Mouse (Mus musculus) gastrocnemius, postnatal 14 days (tissue): ENCODE results near the gene Mapk8. TPM values are rescaled to one million over a fixed set of nuclear protein-coding genes. Genes with fewer than 3 reads are reported as not detected.
A peak's percentile ranks its signal among the peaks of the same experiment; 100 is the strongest.
"Not testable (repeated sequence)": the region's sequence is repeated elsewhere in the genome, so short reads cannot be mapped to it uniquely, and the experiment has no call there.

Experiments
- DNase-seq: peaks from one replicate; pipeline ENCODE4 v3.0.0; 2021; ENCODE audit warnings: mixed read lengths
- intact Hi-C: fragments of 180-260 bp; cut with DNase I; formaldehyde crosslinking; loops from one replicate; pipeline ENCODE4 v1.15.1; 2025; ENCODE audit warnings: low total_unique reads
- long read RNA-seq, 2 experiments: library from polyadenylated mRNA; stranded (forward); transcript quantifications; one replicate each; pipeline ENCODE4 v2.0.0; 2021
- total RNA-seq, 2 experiments: library from RNA; stranded (reverse); gene quantifications; 2 replicates each; pipeline ENCODE4 v1.2.3; 2021

Gene Mapk8
- 10 to 100 TPM; 22.9 to 25.4 TPM for total RNA-seq
- long read RNA-seq, experiment 1, partial matches to known transcripts: 0 of 1 reads
- long read RNA-seq, experiment 1, other reads (novel, unspliced or antisense): 1 of 1 reads
- long read RNA-seq, experiment 2, partial matches to known transcripts: 0 of 1 reads
- long read RNA-seq, experiment 2, other reads (novel, unspliced or antisense): 1 of 1 reads

GRCm38 (mm10) chr14:33447027-33447569, at the start of gene Mapk8:
Mapk8 (minus strand) TSS chr14:33447158.
- DNase-seq: peak; percentile 98
- intact Hi-C loops: no loop called here

- intact Hi-C loops: no loop called here
- no peak for DNase-seq
These were observed 48.3 kb upstream of the Mapk8 start for GRCm38 (mm10) chr14:33495226-33495625.

- no peak for DNase-seq
- intact Hi-C loops: no loop called here
These were observed 41.0 kb upstream of the Mapk8 start for GRCm38 (mm10) chr14:33487805-33488550.

- DNase-seq: no peak
- intact Hi-C loops: no loop called here
These were observed 35.0 kb upstream of the Mapk8 start for GRCm38 (mm10) chr14:33481991-33482390.

- DNase-seq: no peak
- intact Hi-C loops: no loop called here
These were observed 29.3 kb upstream of the Mapk8 start for GRCm38 (mm10) chr14:33476094-33476760.

GRCm38 (mm10) chr14:33474461-33474860, 27.5 kb upstream of the Mapk8 start:
- DNase-seq: no peak
- intact Hi-C loops: no loop called here

GRCm38 (mm10) chr14:33471331-33471730, 24.4 kb upstream of the Mapk8 start, which contains the start of gene Frmpd2:
Frmpd2 (plus strand) TSS chr14:33471696.
- no peak for DNase-seq
- intact Hi-C loops: no loop called here

- DNase-seq: no peak
- intact Hi-C loops: no loop called here
These were observed 20.8 kb upstream of the Mapk8 start for GRCm38 (mm10) chr14:33467766-33468165.

- no peak for DNase-seq
- intact Hi-C loops: no loop called here
These were observed 16.7 kb upstream of the Mapk8 start for GRCm38 (mm10) chr14:33463658-33464057.

- no peak for DNase-seq
These were observed 3.4 kb upstream of the Mapk8 start for GRCm38 (mm10) chr14:33450331-33450730.

GRCm38 (mm10) chr14:33449296-33449840, 2.4 kb upstream of the Mapk8 start:
- no peak for DNase-seq
- intact Hi-C loops: no loop called here

More at GRCm38 (mm10) chr14:33450331-33450730, 3.4 kb upstream of the Mapk8 start:
- intact Hi-C loops: no loop called here

- intact Hi-C loops: no loop called here
- no peak for DNase-seq
These were observed 1.3 kb upstream of the Mapk8 start for GRCm38 (mm10) chr14:33448276-33448675.

GRCm38 (mm10) chr14:33446561-33447023, 366 bp downstream of the Mapk8 start:
- intact Hi-C loops: no loop called here
- no peak for DNase-seq

GRCm38 (mm10) chr14:33445962-33446361, 996 bp downstream of the Mapk8 start:
- DNase-seq: no peak
- intact Hi-C loops: no loop called here

GRCm38 (mm10) chr14:33443780-33444179, 3.2 kb downstream of the Mapk8 start:
- intact Hi-C loops: no loop called here
- no peak for DNase-seq

GRCm38 (mm10) chr14:33432485-33432884, 14.5 kb downstream of the Mapk8 start:
- intact Hi-C loops, DNase-seq: not testable (repeated sequence)

- intact Hi-C loops: no loop called here
These were observed 22.8 kb downstream of the Mapk8 start for GRCm38 (mm10) chr14:33424124-33424523.

GRCm38 (mm10) chr14:33423003-33423402, 24.0 kb downstream of the Mapk8 start:
- intact Hi-C loops: no loop called here
- no peak for DNase-seq

More at GRCm38 (mm10) chr14:33424124-33424523, 22.8 kb downstream of the Mapk8 start:
- no peak for DNase-seq

- no peak for DNase-seq
- intact Hi-C loops: no loop called here
These were observed 28.5 kb downstream of the Mapk8 start for GRCm38 (mm10) chr14:33418311-33418909.
